Mouse (Mus musculus): ENCODE measurements around the gene Slco3a1. TPM values are rescaled to one million over a fixed set of nuclear protein-coding genes. Genes with fewer than 3 reads are reported as not detected.

The Slco3a1 gene
- total and polyA plus RNA-seq, 3 experiments, result 0.04 to 0.35 TPM; not detected in 1

DNA sequence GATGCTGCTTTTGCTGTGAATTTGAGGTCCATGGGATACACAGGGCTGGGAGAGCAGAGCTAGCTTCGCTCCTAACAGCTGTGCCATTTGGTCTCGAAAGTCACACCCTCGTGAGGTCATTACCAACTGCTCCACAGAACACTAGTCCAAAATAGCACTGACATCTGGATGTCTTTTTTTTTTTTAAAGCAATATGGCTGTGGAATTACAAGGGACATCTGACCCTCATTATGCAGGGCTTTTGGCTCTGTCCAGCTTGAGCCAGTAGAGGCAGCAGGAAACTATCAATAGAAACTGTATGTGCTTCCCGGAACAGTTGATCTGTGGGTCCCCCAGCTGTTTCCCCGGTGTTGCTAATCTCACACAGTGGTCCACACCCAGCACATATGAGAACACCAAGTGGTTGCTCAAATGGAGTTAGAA lies 163.1 kb downstream of the Slco3a1 start:
- no peak overlapping the region for H3K27ac ChIP-seq (ENCODE audit: insufficient read depth, low read depth)
- no peak overlapping the region for H3K4me2 ChIP-seq (ENCODE audit: insufficient read depth, low read depth, poor library complexity, severe bottlenecking)
- H3K36me3 ChIP-seq (replicated peaks in 1 of 2; ENCODE audit: control insufficient read depth in 1 of 2, insufficient read depth in 1 of 2, low read length in 1 of 2), result no peaks in the 10 kb centered on the region
- peaks cover 2% of the 10 kb centered on the region for H3K9me3 ChIP-seq (replicated peaks; ENCODE audit: low read length)
- H3K27me3 ChIP-seq (replicated peaks), result peaks cover 1% of the 10 kb centered on the region
- in situ Hi-C loops (cut with MboI; ENCODE audit: low pct_ligation_motif_present, low pct_unique_long_range_greater_than_20kb, low sequenced_read_pairs), result no loop called here
- TF ChIP-seq MAFK (IDR thresholded peaks at IDR 0.05; ENCODE audit: insufficient replicate concordance, low read length) (no peak), ZKSCAN1 (IDR thresholded peaks at IDR 0.05; ENCODE audit: borderline replicate concordance, low read depth, low read length) (no peak), MEF2A (IDR thresholded peaks at IDR 0.05; ENCODE audit: borderline replicate concordance, low read depth, low read length) (no peak), USF2 (conservative IDR thresholded peaks at IDR 0.05; ENCODE audit: low read depth, low read length) (no peak), PAX5 (IDR thresholded peaks at IDR 0.05; ENCODE audit: low read length) (no peak), JUND (conservative IDR thresholded peaks at IDR 0.05; ENCODE audit: low read depth, low read length) (no peak), SMC3 (IDR thresholded peaks at IDR 0.05; ENCODE audit: low read depth, low read length) (no peak), POLR2AphosphoS2 (IDR thresholded peaks at IDR 0.05; ENCODE audit: low read depth, low read length) (no peak), CTCF (conservative IDR thresholded peaks at IDR 0.05 in 1 of 2, IDR thresholded peaks at IDR 0.05 in 1 of 2; ENCODE audit: low read depth in 2 of 2, low read length in 2 of 2) (no peak), ELF1 (IDR thresholded peaks at IDR 0.05; ENCODE audit: low read depth, low read length) (no peak), RAD21 (IDR thresholded peaks at IDR 0.05; ENCODE audit: low read depth, low read length) (no peak), ETS1 (conservative IDR thresholded peaks at IDR 0.05; ENCODE audit: low read depth, low read length) (no peak), CHD2 (IDR thresholded peaks at IDR 0.05; ENCODE audit: low read length) (no peak), TBP (conservative IDR thresholded peaks at IDR 0.05; ENCODE audit: low read depth, low read length) (no peak), USF1 (IDR thresholded peaks at IDR 0.05; ENCODE audit: low read depth, low read length) (no peak)
- dilution Hi-C loops (cut with MboI; ENCODE audit: extremely low pct_ligation_motif_present, extremely low pct_unique_long_range_greater_than_20kb, low sequenced_read_pairs), result no loop called here
- no peak overlapping the region for H3K4me3 ChIP-seq (replicated peaks in 1 of 3; ENCODE audit: low read depth in 2 of 3, low read length in 2 of 3, poor library complexity in 1 of 3)
- no peaks in the 10 kb centered on the region for H3K79me2 ChIP-seq (replicated peaks; ENCODE audit: control insufficient read depth, extremely low read depth, insufficient read depth, poor library complexity, severe bottlenecking)
- H3K4me1 ChIP-seq (ENCODE audit: control insufficient read depth in 1 of 2, insufficient read depth in 2 of 2), result no peaks in the 10 kb centered on the region
- no peak overlapping the region for H3K9ac ChIP-seq (ENCODE audit: insufficient read depth, low read depth)
- DNase-seq (ENCODE audit: extremely low read depth), result no peak

DNA sequence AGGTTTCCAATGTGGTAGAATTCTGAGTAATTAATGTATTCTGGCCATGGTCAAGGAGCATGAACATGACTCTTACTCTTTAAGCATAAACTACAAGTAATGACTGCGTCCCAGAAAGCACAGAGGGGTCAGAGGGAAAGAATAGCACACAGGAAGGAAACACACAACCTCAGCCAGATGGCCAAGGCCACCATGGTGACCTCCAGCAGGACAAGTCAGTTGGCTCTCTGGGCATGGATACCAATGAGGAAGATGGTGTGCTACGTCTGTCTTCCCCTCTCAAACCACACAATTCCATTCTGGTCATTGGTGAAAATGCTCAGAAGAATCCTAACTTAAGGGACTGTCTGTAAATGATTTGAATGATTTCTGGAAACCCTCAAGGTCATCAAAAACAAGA lies 165.0 kb downstream of the Slco3a1 start:
- Histone ChIP-seq H3K36me3 (replicated peaks in 1 of 2; ENCODE audit: control insufficient read depth in 1 of 2, insufficient read depth in 1 of 2, low read length in 1 of 2) (no peaks in the 10 kb centered on the region), H3K4me1 (ENCODE audit: control insufficient read depth in 1 of 2, insufficient read depth in 2 of 2) (no peaks in the 10 kb centered on the region), H3K27ac (ENCODE audit: insufficient read depth, low read depth) (no peak overlapping the region), H3K4me3 (replicated peaks in 1 of 3; ENCODE audit: low read depth in 2 of 3, low read length in 2 of 3, poor library complexity in 1 of 3) (no peak overlapping the region), H3K4me2 (ENCODE audit: insufficient read depth, low read depth, poor library complexity, severe bottlenecking) (no peak overlapping the region), H3K9me3 (replicated peaks; ENCODE audit: low read length) (peaks cover 2% of the 10 kb centered on the region), H3K79me2 (replicated peaks; ENCODE audit: control insufficient read depth, extremely low read depth, insufficient read depth, poor library complexity, severe bottlenecking) (no peaks in the 10 kb centered on the region), H3K9ac (ENCODE audit: insufficient read depth, low read depth) (no peak overlapping the region), H3K27me3 (replicated peaks) (peaks cover 1% of the 10 kb centered on the region)
- TF ChIP-seq ELF1 (IDR thresholded peaks at IDR 0.05; ENCODE audit: low read depth, low read length), result no peak
- TF ChIP-seq CHD2 (IDR thresholded peaks at IDR 0.05; ENCODE audit: low read length), result no peak
- TF ChIP-seq JUN (IDR thresholded peaks at IDR 0.05; ENCODE audit: insufficient read depth, low read depth, low read length), result no peak
- no peak for TF ChIP-seq ZMIZ1 (IDR thresholded peaks at IDR 0.05; ENCODE audit: low read depth, low read length)
- TF ChIP-seq ETS1 (conservative IDR thresholded peaks at IDR 0.05; ENCODE audit: low read depth, low read length), result no peak
- no peak for TF ChIP-seq CHD1 (IDR thresholded peaks at IDR 0.05; ENCODE audit: low read depth, low read length)
- TF ChIP-seq JUND (conservative IDR thresholded peaks at IDR 0.05; ENCODE audit: low read depth, low read length), result no peak
- TF ChIP-seq SIN3A (IDR thresholded peaks at IDR 0.05; ENCODE audit: low read length), result no peak
- TF ChIP-seq POLR2A (IDR thresholded peaks at IDR 0.05; ENCODE audit: low read depth, low read length), result no peak
- TF ChIP-seq IRF4 (IDR thresholded peaks at IDR 0.05; ENCODE audit: low read depth, low read length), result no peak
- no peak for TF ChIP-seq TBP (conservative IDR thresholded peaks at IDR 0.05; ENCODE audit: low read depth, low read length)
- TF ChIP-seq MAFK (IDR thresholded peaks at IDR 0.05; ENCODE audit: insufficient replicate concordance, low read length), result no peak
- no peak for TF ChIP-seq PAX5 (IDR thresholded peaks at IDR 0.05; ENCODE audit: low read length)
- no peak for TF ChIP-seq GABPA (IDR thresholded peaks at IDR 0.05; ENCODE audit: insufficient replicate concordance, low read depth, low read length)
- no peak for TF ChIP-seq RAD21 (IDR thresholded peaks at IDR 0.05; ENCODE audit: low read depth, low read length)
- TF ChIP-seq E2F4 (IDR thresholded peaks at IDR 0.05; ENCODE audit: insufficient replicate concordance, low read depth, low read length), result no peak
- TF ChIP-seq NELFE (IDR thresholded peaks at IDR 0.05; ENCODE audit: low read depth, low read length), result no peak
- dilution Hi-C loops (cut with MboI; ENCODE audit: extremely low pct_ligation_motif_present, extremely low pct_unique_long_range_greater_than_20kb, low sequenced_read_pairs) (no loop called here), in situ Hi-C loops (cut with MboI; ENCODE audit: low pct_ligation_motif_present, low pct_unique_long_range_greater_than_20kb, low sequenced_read_pairs) (no loop called here)
- DNase-seq (ENCODE audit: extremely low read depth), result no peak
